Mouse (Mus musculus): Measurements from ENCODE around the gene Hoxd4.

DNA sequence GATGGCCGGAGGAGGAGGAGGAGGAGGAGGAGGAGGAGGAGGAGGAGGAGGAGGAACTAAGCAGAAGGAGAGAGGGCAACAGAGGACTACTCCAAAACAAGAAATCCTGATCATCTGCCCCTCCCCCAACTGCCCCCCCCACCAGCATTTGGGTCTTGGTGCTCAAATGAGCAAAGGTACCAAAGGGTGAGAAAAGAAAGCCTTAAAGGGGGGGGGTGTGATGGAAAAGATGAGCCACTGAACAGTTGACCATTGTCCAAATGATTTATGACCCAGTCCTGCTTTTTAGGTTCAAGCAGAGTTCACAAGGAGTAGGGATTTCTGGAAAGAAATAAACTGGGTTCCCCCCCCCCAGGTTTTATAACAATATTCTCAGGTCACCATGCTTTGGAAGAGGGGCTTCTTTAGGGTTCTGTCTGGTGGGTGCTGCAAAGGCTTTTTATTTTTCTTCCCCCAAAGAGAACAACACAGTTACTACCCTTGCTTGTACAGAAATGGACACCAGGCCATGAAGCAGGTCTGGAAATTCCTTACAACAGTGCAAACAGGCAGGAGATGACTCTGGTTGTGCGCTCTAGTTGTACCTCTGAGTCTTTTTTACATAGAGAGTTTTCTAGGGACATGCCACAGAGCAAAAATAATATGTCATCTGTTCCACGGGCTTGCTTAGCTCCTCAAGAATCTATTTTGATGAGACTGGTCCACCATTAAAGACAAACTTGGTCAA lies 29.7 kb downstream of the Hoxd4 start:
- no peak for TF ChIP-seq POLR2A (IDR thresholded peaks at IDR 0.05; ENCODE audit: low read depth, low read length)
- TF ChIP-seq CTCF (conservative IDR thresholded peaks at IDR 0.05; ENCODE audit: insufficient read depth, insufficient read length, low read depth, low read length) = no peak
